Mouse (Mus musculus) heart, postnatal 0 days (tissue): ENCODE measurements around the gene Ptpn18. TPM values are rescaled to one million over a fixed set of nuclear protein-coding genes. Genes with fewer than 3 reads are reported as not detected.
A peak's percentile ranks its signal among the peaks of the same experiment; 100 is the strongest.

Experiments used
- ATAC-seq: fragments of 200-750 bp; cut with Nextera tagmentation; 2 replicates; pipeline ENCODE4 v1.8.0; 2017; ENCODE audit warnings: low read depth, moderate number of reproducible peaks, moderate library complexity; ENCODE audit not compliant: insufficient read depth
- DNase-seq: peaks from one replicate; pipeline ENCODE4 v3.0.0-alpha.2; 2016; ENCODE audit warnings: low spot score
- H3K27ac ChIP-seq: fragments of 300-500 bp; sonication (generic); 2 replicates; pipeline ENCODE4 v1.5.1; 2014; ENCODE audit warnings: low read depth, mild to moderate bottlenecking
- H3K27me3 ChIP-seq: fragments of 300-500 bp; sonication (generic); 2 replicates; pipeline ENCODE4 v1.6.1; 2014; ENCODE audit warnings: low read length, mixed read lengths; ENCODE audit not compliant: control insufficient read depth, insufficient read depth
- H3K36me3 ChIP-seq: fragments of 300-500 bp; sonication (generic); replicated peaks from 2 replicates; pipeline ENCODE4 v1.6.1; 2014; ENCODE audit warnings: low read length, mixed read lengths; ENCODE audit not compliant: control insufficient read depth, insufficient read depth
- H3K4me1 ChIP-seq: fragments of 300-500 bp; sonication (generic); 2 replicates; pipeline ENCODE4 v1.6.1; 2014; ENCODE audit warnings: antibody characterized with exemption; ENCODE audit not compliant: control insufficient read depth, insufficient read depth
- H3K4me2 ChIP-seq: fragments of 300-500 bp; sonication (generic); 2 replicates; pipeline ENCODE4 v1.6.1; 2014; ENCODE audit warnings: low read depth, mild to moderate bottlenecking, low read length, moderate library complexity
- H3K4me3 ChIP-seq: fragments of 300-500 bp; sonication (generic); 2 replicates; pipeline ENCODE4 v1.5.1; 2014; ENCODE audit warnings: low read depth, low read length
- H3K9ac ChIP-seq: fragments of 300-500 bp; sonication (generic); replicated peaks from 2 replicates; pipeline ENCODE4 v1.6.1; 2014; ENCODE audit warnings: low read depth, low read length, mixed read lengths
- H3K9me3 ChIP-seq: fragments of 300-500 bp; sonication (generic); replicated peaks from 2 replicates; pipeline ENCODE4 v1.6.1; 2016; ENCODE audit warnings: low read length; ENCODE audit not compliant: control insufficient read depth
- CTCF ChIP-seq: IDR thresholded peaks from 2 replicates; pipeline ENCODE4 v1.5.1; 2016; ENCODE audit warnings: antibody characterized with exemption, control low read depth, low read depth
- EP300 ChIP-seq: IDR thresholded peaks from 2 replicates; pipeline ENCODE4 v1.6.1; 2016; ENCODE audit warnings: antibody characterized with exemption, low read depth
- WGBS: fragments of 180-500 bp; shearing (Covaris S2); extraction: QIAGEN DNeasy Blood & Tissue Kit; methylation state at CpG from one replicate; pipeline ENCODE4 v1.1.7; 2014; 5-methylcytosine and 5-hydroxymethylcytosine counted together
- polyA plus RNA-seq: library from polyadenylated mRNA; unstranded; fragments of >200 nt; fragmentation: Nextera tagmentation; extraction: Ambion mirVana; gene quantifications from 2 replicates; pipeline ENCODE4 v1.2.1, GENCODE M21; 2015
- total RNA-seq: library from RNA; depleted of rRNA; stranded (reverse); fragments of >200 nt; gene quantifications from 2 replicates; pipeline ENCODE4 v1.2.3, GENCODE M21; 2014; ENCODE audit warnings: low replicate concordance

Ptpn18 gene
- total and polyA plus RNA-seq, 2 experiments from 2014 or later: 4.7 to 10.7 TPM

DNA sequence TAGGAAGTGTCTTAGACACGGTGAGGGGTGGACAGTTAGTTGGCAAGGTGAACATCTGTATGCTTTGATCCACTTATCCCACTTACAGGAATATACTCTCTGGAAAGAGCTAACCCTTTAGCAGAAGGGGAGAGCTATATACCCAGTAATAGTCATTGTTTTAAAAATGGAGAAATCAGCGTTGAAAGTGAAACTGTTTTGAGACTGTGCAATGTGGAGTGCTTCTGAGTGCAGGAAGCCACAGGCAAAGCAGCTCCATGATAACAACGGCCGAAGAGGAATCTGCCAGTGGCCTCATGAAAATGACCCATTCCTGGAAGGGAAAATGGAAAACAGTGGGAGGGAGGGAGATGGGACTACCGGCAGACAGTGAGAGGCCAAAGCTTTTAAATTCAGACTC, 21.2 kb downstream of the Ptpn18 start:
- Histone ChIP-seq H3K4me3 (no peak overlapping the region), H3K9me3 (no peaks in the 10 kb centered on the region), H3K27ac (no peak overlapping the region), H3K36me3 (no peaks in the 10 kb centered on the region), H3K27me3 (no peaks in the 10 kb centered on the region), H3K4me2 (peak overlapping the region; percentile 25; the same call in 1 of the 2 replicates), H3K9ac (no peak overlapping the region), H3K4me1 (peaks cover 24% of the 10 kb centered on the region)
- TF ChIP-seq EP300 (no peak), CTCF (no peak)
- WGBS: 25% methylated on average over 5 of the region's 5 CpGs
- DNase-seq: no peak
- no peak for ATAC-seq

DNA sequence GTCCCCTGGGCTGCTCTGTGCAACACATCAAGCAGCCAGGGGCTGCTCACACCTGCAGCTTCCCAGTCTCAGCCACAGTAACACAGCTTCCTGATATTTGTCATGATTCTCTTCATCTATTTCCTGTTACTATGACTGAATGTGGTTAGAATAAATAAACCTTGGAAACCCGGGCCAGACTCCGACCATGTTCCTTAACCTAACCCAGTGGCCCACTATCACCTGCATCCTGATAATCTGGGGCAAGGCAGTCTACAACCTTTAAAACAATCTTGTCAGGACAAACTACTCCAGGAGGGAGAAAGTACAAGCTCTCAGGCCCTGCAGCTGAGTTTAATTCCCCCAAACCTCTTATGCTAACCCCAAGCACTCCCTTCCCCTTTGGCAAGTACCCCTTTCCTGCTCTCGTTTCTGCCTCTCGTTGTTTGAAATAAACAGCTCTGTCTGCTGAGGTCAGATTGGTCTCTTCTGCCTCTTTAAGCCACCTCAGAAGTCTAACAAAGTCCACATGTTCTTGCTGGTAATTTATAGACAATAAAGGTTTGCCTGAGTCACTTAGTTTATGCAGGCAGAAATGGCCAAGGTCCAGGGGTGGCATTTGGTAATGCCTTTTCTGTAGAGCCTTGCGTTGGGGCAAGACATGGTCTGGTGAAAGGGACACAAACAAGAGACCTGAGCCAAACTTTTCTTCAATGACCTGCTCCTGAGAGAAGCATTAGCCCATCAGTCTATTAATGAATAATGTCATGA, 22.5 kb downstream of the Ptpn18 start:
- no peak overlapping the region for H3K9ac ChIP-seq
- no peaks in the 10 kb centered on the region for H3K9me3 ChIP-seq
- no peak overlapping the region for H3K4me2 ChIP-seq
- no peak overlapping the region for H3K27ac ChIP-seq
- no peaks in the 10 kb centered on the region for H3K36me3 ChIP-seq
- H3K27me3 ChIP-seq: no peaks in the 10 kb centered on the region
- DNase-seq: no peak
- ATAC-seq: no peak
- 62% methylated on average over 5 of the region's 5 CpGs for WGBS
- peaks cover 24% of the 10 kb centered on the region for H3K4me1 ChIP-seq
- no peak for TF ChIP-seq CTCF
- no peak for TF ChIP-seq EP300
- H3K4me3 ChIP-seq: no peak overlapping the region

DNA sequence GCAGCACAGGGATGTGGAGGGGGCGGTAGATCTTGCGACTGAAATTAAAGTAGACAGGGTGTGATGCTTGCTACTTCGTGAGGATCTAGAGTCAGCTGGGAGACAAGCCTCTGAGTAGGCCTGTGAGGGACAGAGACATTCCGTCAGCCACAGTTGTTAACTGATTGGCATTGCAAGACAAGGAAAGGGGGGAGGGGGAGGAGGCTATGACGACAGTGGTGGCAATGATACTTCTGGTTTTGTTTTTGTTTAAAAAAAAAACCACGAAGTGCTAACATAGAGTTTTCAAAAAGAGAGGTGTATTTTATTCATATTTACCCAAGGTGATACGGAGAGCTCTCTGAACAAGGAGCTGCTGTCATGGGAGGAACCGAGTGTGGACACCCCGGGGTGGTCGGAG, 24.9 kb downstream of the Ptpn18 start:
- Histone ChIP-seq H3K4me1 (peaks cover 14% of the 10 kb centered on the region; the same call in 1 of the 2 replicates), H3K4me2 (no peak overlapping the region), H3K9me3 (no peaks in the 10 kb centered on the region), H3K27me3 (no peaks in the 10 kb centered on the region), H3K27ac (no peak overlapping the region), H3K4me3 (no peak overlapping the region), H3K9ac (no peak overlapping the region), H3K36me3 (no peaks in the 10 kb centered on the region)
- WGBS: 60% methylated on average over 10 of the region's 10 CpGs
- no peak for TF ChIP-seq CTCF
- TF ChIP-seq EP300: no peak
- ATAC-seq: peak; percentile 33; the same call in 1 of the 2 replicates
- DNase-seq: peak; percentile 19

DNA sequence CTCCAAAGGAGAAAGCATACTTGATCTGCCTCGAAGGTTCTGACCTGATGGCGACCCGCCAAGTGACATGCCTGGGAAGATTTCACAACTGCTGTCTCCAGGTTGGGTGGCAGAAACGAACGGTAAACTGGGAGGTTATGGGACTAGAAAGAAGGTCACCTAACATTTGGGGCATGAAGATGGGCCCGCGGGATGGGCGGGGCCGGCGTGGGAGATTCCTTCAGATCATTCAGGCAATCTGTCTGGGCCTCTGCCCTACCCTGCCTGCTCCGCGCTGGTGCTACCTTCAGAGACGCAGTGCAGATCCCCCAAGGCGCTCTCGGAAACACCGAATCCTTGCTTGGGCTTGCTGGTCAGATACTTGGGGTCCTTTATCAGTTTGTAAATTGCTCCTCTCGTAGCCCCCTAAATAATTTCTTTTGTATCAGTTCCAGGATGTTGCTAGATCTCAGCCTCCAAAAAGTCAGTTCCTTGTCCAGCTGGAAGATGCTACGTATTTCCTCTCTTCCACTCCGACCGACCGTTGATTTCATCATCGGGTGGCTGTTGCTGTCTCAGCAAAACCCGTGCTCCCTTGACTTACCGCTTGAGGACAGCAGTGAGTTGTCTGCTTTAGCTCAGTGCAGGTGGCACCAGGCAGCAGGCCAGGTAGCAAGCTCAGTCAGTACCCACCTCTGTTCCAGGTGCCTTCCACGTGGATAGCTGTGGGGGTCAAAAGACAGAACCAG, 26.1 kb downstream of the Ptpn18 start:
- Histone ChIP-seq H3K4me1 (0 out of 2 replicates have a peak, but pooled peaks cover 8% of the 10 kb centered on the region), H3K9me3 (no peaks in the 10 kb centered on the region), H3K4me2 (peak overlapping the region; percentile 61), H3K27ac (no peak overlapping the region), H3K27me3 (no peaks in the 10 kb centered on the region), H3K9ac (no peak overlapping the region), H3K4me3 (peak overlapping the region; percentile 24), H3K36me3 (no peaks in the 10 kb centered on the region)
- DNase-seq (peak; percentile 46), ATAC-seq (no peak)
- WGBS: 6% methylated on average over 25 of the region's 25 CpGs
- TF ChIP-seq EP300 (no peak), CTCF (peak; percentile 70)

DNA sequence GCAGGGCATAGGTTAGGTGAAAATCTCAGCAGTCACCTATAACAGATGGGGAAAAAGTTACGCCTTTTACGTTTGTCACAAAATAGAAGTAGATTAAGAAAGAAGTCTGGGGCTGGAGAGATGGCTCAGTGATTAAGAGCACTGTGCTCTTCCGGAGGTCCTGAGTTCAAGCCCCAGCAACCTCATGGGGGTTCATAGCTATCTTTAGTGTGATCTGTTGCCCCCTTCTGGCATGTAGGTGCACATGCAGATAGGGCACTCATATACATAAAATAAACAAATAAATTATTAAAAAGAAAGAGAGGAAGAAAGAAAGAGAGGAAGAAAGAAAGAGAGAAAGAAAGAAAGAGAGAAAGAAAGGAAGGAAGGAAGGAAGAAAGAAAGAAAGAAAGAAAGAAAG, 27.8 kb downstream of the Ptpn18 start:
- no peak for TF ChIP-seq CTCF
- no peak for TF ChIP-seq EP300
- Histone ChIP-seq H3K4me1 (0 out of 2 replicates have a peak, but pooled peaks cover 4% of the 10 kb centered on the region), H3K4me3 (no peak overlapping the region), H3K4me2 (no peak overlapping the region), H3K27ac (no peak overlapping the region), H3K27me3 (no peaks in the 10 kb centered on the region), H3K9ac (no peak overlapping the region), H3K36me3 (no peaks in the 10 kb centered on the region), H3K9me3 (no peaks in the 10 kb centered on the region)
- ATAC-seq (no peak), DNase-seq (no peak)
- WGBS: 87% methylated on average over 3 of the region's 3 CpGs
